Mouse (Mus musculus) liver (tissue): Measurements from ENCODE around the gene Clpb.

Experiments
- DNase-seq: peaks from one replicate; pipeline ENCODE4 v3.0.0-alpha.2; 2020; ENCODE audit warnings: mixed read lengths

Clpb gene

GRCm38 (mm10) chr7:101822836-101823757 is 159.7 kb downstream of the Clpb start:
- peak; percentile 15 for DNase-seq

GRCm38 (mm10) chr7:101823758-101824630 is 160.6 kb downstream of the Clpb start:
- no peak for DNase-seq

- no peak for DNase-seq
Observed at GRCm38 (mm10) chr7:101830373-101830772, 166.9 kb downstream of the Clpb start.

- DNase-seq = no peak
Observed at GRCm38 (mm10) chr7:101831437-101831836, 168.0 kb downstream of the Clpb start.

GRCm38 (mm10) chr7:101832372-101832771 is 168.9 kb downstream of the Clpb start:
- no peak for DNase-seq

GRCm38 (mm10) chr7:101833352-101833751 is 169.9 kb downstream of the Clpb start:
- no peak for DNase-seq

GRCm38 (mm10) chr7:101833916-101834584 is 170.6 kb downstream of the Clpb start:
- no peak for DNase-seq

GRCm38 (mm10) chr7:101834903-101835302 is 171.5 kb downstream of the Clpb start:
- DNase-seq = no peak

- DNase-seq = no peak
Observed at GRCm38 (mm10) chr7:101835457-101836109, 172.2 kb downstream of the Clpb start.

- peak; percentile 66 for DNase-seq
Observed at GRCm38 (mm10) chr7:101836271-101837153, 173.1 kb downstream of the Clpb start.

- no peak for DNase-seq
Observed at GRCm38 (mm10) chr7:101837154-101837605, 173.7 kb downstream of the Clpb start.

- DNase-seq = peak; percentile 70
Observed at GRCm38 (mm10) chr7:101837606-101838471, 174.4 kb downstream of the Clpb start, which contains the start of gene Inppl1. Inppl1 (minus strand) TSS chr7:101838229.

- DNase-seq = no peak
Observed at GRCm38 (mm10) chr7:101844186-101844585, 180.8 kb downstream of the Clpb start.
